Mouse (Mus musculus) granulocyte monocyte progenitor cell, adult 5-6 weeks (primary cell): ENCODE data around the gene Mybpc2. TPM values are rescaled to one million over a fixed set of nuclear protein-coding genes. Genes with fewer than 3 reads are reported as not detected.

Experiments used
- ATAC-seq: replicated peaks from 2 replicates; pipeline ENCODE4 v1.8.0; 2016; ENCODE audit warnings: mild to moderate bottlenecking, moderate TSS enrichment, inconsistent platforms; ENCODE audit not compliant: poor library complexity, severe bottlenecking
- total RNA-seq, 2 experiments: library from RNA; stranded (forward) in 1 of 2; stranded (reverse) in 1 of 2; fragments of 200-712, 200-1000 nt in 1 of 2; fragments of >200 nt in 1 of 2; fragmentation: Nextera tagmentation in 1 of 2; gene quantifications; 2 replicates each; pipeline ENCODE4 v1.2.3; 2014 to 2017

Mybpc2 gene
- total RNA-seq (2014; fragmentation: Nextera tagmentation): not detected in 2 replicates
- total RNA-seq (2017): not detected in 2 replicates

GRCm38 (mm10) chr7:44524502-44524901 lies at the start of gene Mybpc2:
Mybpc2 (minus strand) TSS chr7:44524656.
- no peak for ATAC-seq

- no peak for ATAC-seq
Measured at GRCm38 (mm10) chr7:44572956-44573484, 48.6 kb upstream of the Mybpc2 start.

- peak; percentile 83 for ATAC-seq
Measured at GRCm38 (mm10) chr7:44572213-44572701, 47.8 kb upstream of the Mybpc2 start, which contains the start of gene Napsa. Napsa (plus strand) TSS chr7:44572380.

GRCm38 (mm10) chr7:44571811-44572210 lies 47.4 kb upstream of the Mybpc2 start:
- ATAC-seq: no peak

GRCm38 (mm10) chr7:44570989-44571388 lies 46.5 kb upstream of the Mybpc2 start:
- no peak for ATAC-seq

GRCm38 (mm10) chr7:44568803-44569202 lies 44.3 kb upstream of the Mybpc2 start:
- no peak for ATAC-seq

GRCm38 (mm10) chr7:44565414-44565813 lies 41.0 kb upstream of the Mybpc2 start:
- peak; percentile 61 for ATAC-seq

GRCm38 (mm10) chr7:44564486-44564885 lies 40.0 kb upstream of the Mybpc2 start:
- ATAC-seq: no peak

- peak; percentile 43; the same call in 1 of the 2 replicates for ATAC-seq
Measured at GRCm38 (mm10) chr7:44563284-44563683, 38.8 kb upstream of the Mybpc2 start.

GRCm38 (mm10) chr7:44560435-44561400 lies 36.3 kb upstream of the Mybpc2 start:
- ATAC-seq: peak; percentile 77

- no peak for ATAC-seq
Measured at GRCm38 (mm10) chr7:44557629-44558028, 33.2 kb upstream of the Mybpc2 start.

- ATAC-seq: peak; percentile 67
Measured at GRCm38 (mm10) chr7:44553826-44554225, 29.4 kb upstream of the Mybpc2 start, which contains the start of gene Nr1h2. Nr1h2 (minus strand) TSS chr7:44553951.

GRCm38 (mm10) chr7:44553196-44553764 lies 28.8 kb upstream of the Mybpc2 start:
- peak; percentile 60 for ATAC-seq

- no peak for ATAC-seq
Measured at GRCm38 (mm10) chr7:44552141-44552908, 27.9 kb upstream of the Mybpc2 start.

GRCm38 (mm10) chr7:44551731-44552130 lies 27.3 kb upstream of the Mybpc2 start:
- ATAC-seq: no peak

- no peak for ATAC-seq
Measured at GRCm38 (mm10) chr7:44551301-44551700, 26.8 kb upstream of the Mybpc2 start.

GRCm38 (mm10) chr7:44550409-44550678 lies 25.9 kb upstream of the Mybpc2 start:
- no peak for ATAC-seq

GRCm38 (mm10) chr7:44549621-44550408 lies 25.4 kb upstream of the Mybpc2 start:
- ATAC-seq: no peak

GRCm38 (mm10) chr7:44548497-44549087 lies 24.1 kb upstream of the Mybpc2 start, which contains the start of gene Pold1:
Pold1 (minus strand) TSS chr7:44548849.
- ATAC-seq: peak; percentile 81
